ENCODE assay signal across 8 mouse cellular contexts in genomic region chr10:117571891-117572573, GRCm38 (mm10). TPM values are rescaled to one million over a fixed set of nuclear protein-coding genes. Genes with fewer than 3 reads are reported as not detected.
DNase-seq lines count a peak whose midpoint lies in the region; ATAC-seq and TF ChIP-seq lines count a peak whose summit lies in the region.

No protein-coding gene starts in this region.

- intact Hi-C loops in heart, adult 2 months (cut with DNase I): no loop called here

- no peaks in the 10 kb centered on the region for H3K36me3 ChIP-seq in heart, adult 2 months (ENCODE audit: control insufficient read depth, insufficient read depth, low read length)
- no peaks in the 10 kb centered on the region for H3K36me3 ChIP-seq in heart, postnatal 0 days (replicated peaks; ENCODE audit: control insufficient read depth, insufficient read depth, low read length)
- no peaks in the 10 kb centered on the region for H3K36me3 ChIP-seq in limb, embryonic 13.5 days
- H3K36me3 ChIP-seq in stomach, embryonic 15.5 days: no peaks in the 10 kb centered on the region

- peaks cover 1% of the 10 kb centered on the region for H3K27me3 ChIP-seq in heart, adult 2 months (ENCODE audit: control insufficient read depth, insufficient read depth, low read length)
- peaks cover 27% of the 10 kb centered on the region for H3K27me3 ChIP-seq in heart, postnatal 0 days (ENCODE audit: control insufficient read depth, insufficient read depth, low read length)
- H3K27me3 ChIP-seq in limb, embryonic 13.5 days: 0 out of 2 replicates have a peak, but pooled peaks cover 6% of the 10 kb centered on the region
- no peaks in the 10 kb centered on the region for H3K27me3 ChIP-seq in stomach, embryonic 15.5 days (replicated peaks)

- peak overlapping the region; percentile 21 for H3K4me3 ChIP-seq in heart, adult 2 months
- peak overlapping the region; percentile 40 for H3K4me3 ChIP-seq in heart, postnatal 0 days (ENCODE audit: low read depth, low read length)
- H3K4me3 ChIP-seq in limb, embryonic 13.5 days: peak overlapping the region; percentile 38
- H3K4me3 ChIP-seq in stomach, embryonic 15.5 days (replicated peaks): peak overlapping the region; percentile 31

- no peak for ATAC-seq in heart, postnatal 0 days (ENCODE audit: insufficient read depth, low read depth)
- no peak for ATAC-seq in limb, embryonic 13.5 days (ENCODE audit: low FRiP score, low read depth)
- 0 out of 2 replicates have a peak, but pooled peaks have one; percentile 28 for ATAC-seq in stomach, embryonic 15.5 days (ENCODE audit: insufficient read depth, low FRiP score, low read depth)

- H3K9me3 ChIP-seq in heart, postnatal 0 days (replicated peaks; ENCODE audit: control insufficient read depth, low read length): no peaks in the 10 kb centered on the region
- no peaks in the 10 kb centered on the region for H3K9me3 ChIP-seq in limb, embryonic 13.5 days
- H3K9me3 ChIP-seq in stomach, embryonic 15.5 days: no peaks in the 10 kb centered on the region

- no peaks in the 10 kb centered on the region for H3K79me2 ChIP-seq in heart, adult 2 months (replicated peaks; ENCODE audit: control insufficient read depth, insufficient read depth, low read length)

- WGBS in heart, adult 2 months: 13% methylated on average over 9 of the region's 9 CpGs
- 18% methylated on average over 9 of the region's 9 CpGs for WGBS in heart, postnatal 0 days
- 10% methylated on average over 9 of the region's 9 CpGs for WGBS in limb, embryonic 13.5 days
- WGBS in stomach, embryonic 15.5 days: 18% methylated on average over 9 of the region's 9 CpGs

- peak overlapping the region; percentile 62 for H3K4me2 ChIP-seq in heart, postnatal 0 days (ENCODE audit: low read depth, low read length)
- H3K4me2 ChIP-seq in limb, embryonic 13.5 days (replicated peaks): peak overlapping the region; percentile 70
- H3K4me2 ChIP-seq in stomach, embryonic 15.5 days: peak overlapping the region; percentile 84

- TF ChIP-seq CTCF in heart, adult 2 months (IDR thresholded peaks at IDR 0.05): no peak
- no peak for TF ChIP-seq CTCF in heart, postnatal 0 days (IDR thresholded peaks at IDR 0.05; ENCODE audit: low read depth)

- H3K4me1 ChIP-seq in heart, adult 2 months (ENCODE audit: control insufficient read depth, insufficient read depth, low read length): peaks cover 2% of the 10 kb centered on the region; the same call in 1 of the 2 replicates
- no peaks in the 10 kb centered on the region for H3K4me1 ChIP-seq in heart, postnatal 0 days (ENCODE audit: control insufficient read depth, insufficient read depth)
- H3K4me1 ChIP-seq in limb, embryonic 13.5 days: peaks cover 30% of the 10 kb centered on the region
- peaks cover 10% of the 10 kb centered on the region; the same call in 1 of the 2 replicates for H3K4me1 ChIP-seq in stomach, embryonic 15.5 days

- no peak for TF ChIP-seq EP300 in heart, adult 2 months (IDR thresholded peaks at IDR 0.05; ENCODE audit: insufficient read depth, low read depth, low read length)
- TF ChIP-seq EP300 in heart, postnatal 0 days (IDR thresholded peaks at IDR 0.05; ENCODE audit: low read depth): no peak

- H3K27ac ChIP-seq in heart, adult 2 months: no peak overlapping the region
- H3K27ac ChIP-seq in heart, postnatal 0 days (ENCODE audit: low read depth): no peak overlapping the region
- H3K27ac ChIP-seq in limb, embryonic 13.5 days: peak overlapping the region; percentile 61; the same call in 1 of the 2 replicates
- no peak overlapping the region for H3K27ac ChIP-seq in stomach, embryonic 15.5 days

- no peak overlapping the region for H3K9ac ChIP-seq in heart, adult 2 months (ENCODE audit: low read depth, low read length)
- H3K9ac ChIP-seq in heart, postnatal 0 days (replicated peaks; ENCODE audit: low read depth, low read length): no peak overlapping the region
- H3K9ac ChIP-seq in limb, embryonic 13.5 days: no peak overlapping the region
- H3K9ac ChIP-seq in stomach, embryonic 15.5 days: no peak overlapping the region

- no peak for TF ChIP-seq POLR2A in heart, adult 2 months (IDR thresholded peaks at IDR 0.05; ENCODE audit: insufficient read depth, low read depth, low read length)

- peak in 1 of 2 experiments; percentile 9 for DNase-seq in heart, adult 2 months
- no peak for DNase-seq in heart, adult 8-10 months (ENCODE audit: low spot score)
- peak; percentile 86 for DNase-seq in brain, adult 2 months (ENCODE audit: low read depth, low spot score)
- DNase-seq in heart, postnatal 0 days (ENCODE audit: low spot score): no peak
- DNase-seq in lung, postnatal 14 days: no peak
- DNase-seq in embryo, embryonic 10.5 days (ENCODE audit: low spot score): no peak

RNA-seq across cellular contexts. Expression of gene Cpm, which starts 57.3 kb away (rescaled TPM):
- 1 to 10 TPM; 2.8 to 4.0 TPM for total RNA-seq in heart, adult 2 months (2021)
- polyA plus RNA-seq in heart, adult 2 months (2012; rRNA removed): 3.5 and 6.6 TPM in 2 replicates
- 1 to 10 TPM; 2.8 to 3.8 (median 3.4) TPM for total RNA-seq in heart, adult 8-10 months (2022)
- 0.53 and 4.7 TPM in 2 replicates for total RNA-seq in heart, postnatal 0 days (2014; rRNA removed; ENCODE audit: low replicate concordance)
- 2.0 and 2.1 TPM in 2 replicates for polyA plus RNA-seq in heart, postnatal 0 days (2015; fragmentation: Nextera tagmentation; extraction: Ambion mirVana)
- 40.5 and 42.8 TPM in 2 replicates for polyA plus RNA-seq in limb, embryonic 13.5 days (2015; fragmentation: Nextera tagmentation; extraction: Ambion mirVana)
- polyA plus RNA-seq in stomach, embryonic 15.5 days (2015; fragmentation: Nextera tagmentation; extraction: Ambion mirVana): 57.1 and 57.7 TPM in 2 replicates
